Mouse (Mus musculus) myocyte (in vitro differentiated cells): ENCODE measurements at regions not wholly inside any gene's neighbourhood (a gene's known extent, or its start where the extent isn't known, plus 50 kb on each side); places are given as distances from the start of the nearest gene placed in this dataset.

Experiments used
- H3K27me3 ChIP-seq: one replicate; pipeline ENCODE4 v1.6.1; 2011; ENCODE audit not compliant: control insufficient read depth, insufficient read depth, insufficient read length
- H3K36me3 ChIP-seq: one replicate; pipeline ENCODE4 v1.6.1; 2011; ENCODE audit not compliant: control insufficient read depth, insufficient read depth
- H3K4me2 ChIP-seq: one replicate; pipeline ENCODE4 v1.6.1; 2011; ENCODE audit warnings: low read depth, control low read depth
- H3K4me3 ChIP-seq: one replicate; pipeline ENCODE4 v1.5.1; 2011; ENCODE audit warnings: mild to moderate bottlenecking, control low read depth, moderate library complexity
- H3K79me2 ChIP-seq: one replicate; pipeline ENCODE4 v1.6.1; 2011; ENCODE audit not compliant: control insufficient read depth, insufficient read depth
- H3ac ChIP-seq: one replicate; pipeline ENCODE4 v1.6.1; 2011; ENCODE audit not compliant: control insufficient read depth, insufficient read length
- CEBPB ChIP-seq: IDR thresholded peaks from 2 replicates; pipeline ENCODE4 v1.6.1; 2011; ENCODE audit warnings: mild to moderate bottlenecking, moderate library complexity; ENCODE audit not compliant: poor library complexity, insufficient read depth, severe bottlenecking
- E2F4 ChIP-seq: IDR thresholded peaks from one replicate; pipeline ENCODE4 v1.6.1; 2011; ENCODE audit warnings: mild to moderate bottlenecking, control low read depth, moderate library complexity; ENCODE audit not compliant: insufficient read depth
- MAX ChIP-seq: IDR thresholded peaks from one replicate; pipeline ENCODE4 v1.6.1; 2011; ENCODE audit warnings: low read depth, mild to moderate bottlenecking, control low read depth
- MYOD1 ChIP-seq, 3 experiments: IDR thresholded peaks; one replicate each; pipeline ENCODE4 v1.6.1; 2011; ENCODE audit warnings: control low read depth in 2 of 3, low read depth in 2 of 3, mild to moderate bottlenecking in 2 of 3, moderate library complexity in 1 of 3; ENCODE audit not compliant: insufficient read length in 2 of 3, control insufficient read depth in 1 of 3
- MYOG ChIP-seq, 3 experiments: IDR thresholded peaks; one replicate each; pipeline ENCODE4 v1.6.1; 2011; ENCODE audit warnings: control low read depth in 2 of 3, low read depth in 2 of 3, mild to moderate bottlenecking in 2 of 3; ENCODE audit not compliant: insufficient read length in 2 of 3, control insufficient read depth in 1 of 3, insufficient read depth in 1 of 3
- POLR2A ChIP-seq: IDR thresholded peaks from one replicate; pipeline ENCODE4 v1.6.1; 2011; ENCODE audit warnings: low read depth, mild to moderate bottlenecking, control low read depth, moderate library complexity; ENCODE audit not compliant: insufficient read length
- POLR2AphosphoS2 ChIP-seq: IDR thresholded peaks from one replicate; pipeline ENCODE4 v1.6.1; 2011; ENCODE audit warnings: low read depth, control low read depth; ENCODE audit not compliant: insufficient read length
- REST ChIP-seq: IDR thresholded peaks from one replicate; pipeline ENCODE4 v1.6.1; 2011; ENCODE audit warnings: mild to moderate bottlenecking, control low read depth, moderate library complexity; ENCODE audit not compliant: insufficient read depth, insufficient read length
- SRF ChIP-seq: IDR thresholded peaks from one replicate; pipeline ENCODE4 v1.6.1; 2011; ENCODE audit warnings: low read depth; ENCODE audit not compliant: control insufficient read depth, insufficient read length
- TCF12 ChIP-seq: IDR thresholded peaks from one replicate; pipeline ENCODE4 v1.6.1; 2011; ENCODE audit warnings: mild to moderate bottlenecking, control low read depth; ENCODE audit not compliant: poor library complexity, insufficient read depth, severe bottlenecking
- TCF3 ChIP-seq: IDR thresholded peaks from one replicate; pipeline ENCODE4 v1.6.1; 2011; ENCODE audit warnings: low read depth, control low read depth; ENCODE audit not compliant: insufficient read length
- USF1 ChIP-seq: IDR thresholded peaks from one replicate; pipeline ENCODE4 v1.6.1; 2011; ENCODE audit warnings: low read depth, mild to moderate bottlenecking, control low read depth, moderate library complexity

GRCm38 (mm10) chr7:138129701-138130100 is 267.8 kb downstream of the Tcerg1l start:
- Histone ChIP-seq H3K36me3 (no peaks in the 10 kb centered on the region), H3K27me3 (no peaks in the 10 kb centered on the region), H3K4me2 (no peak overlapping the region), H3K4me3 (no peak overlapping the region), H3K79me2 (no peaks in the 10 kb centered on the region), H3ac (no peak overlapping the region)
- TF ChIP-seq USF1 (no peak), MYOG (IDR thresholded peaks at IDR 0.05; ENCODE audit: control insufficient read depth in 1 of 3, insufficient read depth in 1 of 3, insufficient read length in 2 of 3, low read depth in 2 of 3) (no peak), CEBPB (no peak), MYOD1 (IDR thresholded peaks at IDR 0.05; ENCODE audit: control insufficient read depth in 1 of 3, insufficient read length in 2 of 3, low read depth in 2 of 3) (no peak), SRF (no peak), POLR2A (no peak), MAX (no peak), POLR2AphosphoS2 (no peak), E2F4 (no peak)

GRCm38 (mm10) chr7:138133427-138133826 is 264.1 kb downstream of the Tcerg1l start:
- TF ChIP-seq MAX, result no peak
- no peak for TF ChIP-seq MYOG (IDR thresholded peaks at IDR 0.05; ENCODE audit: control insufficient read depth in 1 of 3, insufficient read depth in 1 of 3, insufficient read length in 2 of 3, low read depth in 2 of 3)
- no peak for TF ChIP-seq POLR2A
- TF ChIP-seq SRF, result no peak
- no peak for TF ChIP-seq TCF3
- no peak for TF ChIP-seq MYOD1 (IDR thresholded peaks at IDR 0.05; ENCODE audit: control insufficient read depth in 1 of 3, insufficient read length in 2 of 3, low read depth in 2 of 3)
- TF ChIP-seq TCF12, result no peak
- TF ChIP-seq REST, result no peak
- no peak for TF ChIP-seq CEBPB
- no peak for TF ChIP-seq E2F4
- TF ChIP-seq USF1, result no peak
- no peak for TF ChIP-seq POLR2AphosphoS2
- Histone ChIP-seq H3ac (no peak overlapping the region), H3K27me3 (no peaks in the 10 kb centered on the region), H3K79me2 (no peaks in the 10 kb centered on the region), H3K4me2 (no peak overlapping the region), H3K4me3 (no peak overlapping the region), H3K36me3 (no peaks in the 10 kb centered on the region)

- no peak for TF ChIP-seq POLR2AphosphoS2
- TF ChIP-seq CEBPB, result no peak
- TF ChIP-seq MAX, result no peak
- no peak for TF ChIP-seq SRF
- TF ChIP-seq MYOG (IDR thresholded peaks at IDR 0.05; ENCODE audit: control insufficient read depth in 1 of 3, insufficient read depth in 1 of 3, insufficient read length in 2 of 3, low read depth in 2 of 3), result no peak
- TF ChIP-seq MYOD1 (IDR thresholded peaks at IDR 0.05; ENCODE audit: control insufficient read depth in 1 of 3, insufficient read length in 2 of 3, low read depth in 2 of 3), result no peak
- no peak for TF ChIP-seq TCF3
- TF ChIP-seq TCF12, result no peak
- no peak for TF ChIP-seq USF1
- no peak for TF ChIP-seq REST
Observed at GRCm38 (mm10) chr7:138137934-138138333, 259.6 kb downstream of the Tcerg1l start.

GRCm38 (mm10) chr7:138139766-138140165 is 257.8 kb downstream of the Tcerg1l start:
- H3K27me3 ChIP-seq, result no peaks in the 10 kb centered on the region
- H3ac ChIP-seq, result no peak overlapping the region
- no peak overlapping the region for H3K4me3 ChIP-seq
- H3K36me3 ChIP-seq, result no peaks in the 10 kb centered on the region
- H3K79me2 ChIP-seq, result no peaks in the 10 kb centered on the region
- TF ChIP-seq TCF12 (no peak), CEBPB (no peak), REST (no peak), TCF3 (no peak), SRF (no peak), E2F4 (no peak), POLR2AphosphoS2 (no peak), MYOG (IDR thresholded peaks at IDR 0.05; ENCODE audit: control insufficient read depth in 1 of 3, insufficient read depth in 1 of 3, insufficient read length in 2 of 3, low read depth in 2 of 3) (no peak), USF1 (no peak), MAX (no peak), MYOD1 (IDR thresholded peaks at IDR 0.05; ENCODE audit: control insufficient read depth in 1 of 3, insufficient read length in 2 of 3, low read depth in 2 of 3) (no peak), POLR2A (no peak)
- no peak overlapping the region for H3K4me2 ChIP-seq

More at GRCm38 (mm10) chr7:138137934-138138333, 259.6 kb downstream of the Tcerg1l start:
- Histone ChIP-seq H3K4me3 (no peak overlapping the region), H3K4me2 (no peak overlapping the region), H3K27me3 (no peaks in the 10 kb centered on the region), H3K36me3 (no peaks in the 10 kb centered on the region), H3K79me2 (no peaks in the 10 kb centered on the region), H3ac (no peak overlapping the region)

GRCm38 (mm10) chr7:138149496-138149895 is 248.0 kb downstream of the Tcerg1l start:
- H3K4me2 ChIP-seq, result no peak overlapping the region
- H3ac ChIP-seq, result no peak overlapping the region
- no peaks in the 10 kb centered on the region for H3K27me3 ChIP-seq
- H3K4me3 ChIP-seq, result no peak overlapping the region
- no peaks in the 10 kb centered on the region for H3K36me3 ChIP-seq
- H3K79me2 ChIP-seq, result no peaks in the 10 kb centered on the region
- TF ChIP-seq POLR2A (no peak), POLR2AphosphoS2 (no peak), E2F4 (no peak)
